Mouse (Mus musculus) olfactory bulb, adult 2 months (tissue): ENCODE data around the gene Dock4. TPM values are rescaled to one million over a fixed set of nuclear protein-coding genes. Genes with fewer than 3 reads are reported as not detected.

Experiments
- H3K27ac ChIP-seq: fragments of 200-500 bp; 2 replicates; pipeline ENCODE4 v1.5.1; 2012; ENCODE audit warnings: low read depth, low read length; ENCODE audit not compliant: insufficient read depth
- H3K4me1 ChIP-seq: fragments of 200-500 bp; 2 replicates; pipeline ENCODE4 v1.6.1; 2012; ENCODE audit warnings: low read length; ENCODE audit not compliant: control insufficient read depth, insufficient read depth
- H3K4me3 ChIP-seq: fragments of 200-500 bp; 2 replicates; pipeline ENCODE4 v1.5.1; 2012; ENCODE audit warnings: mild to moderate bottlenecking, low read depth, low read length, moderate library complexity; ENCODE audit not compliant: insufficient read depth
- CTCF ChIP-seq: fragments of 200-500 bp; IDR thresholded peaks from 2 replicates; pipeline ENCODE4 v1.5.1; 2012; ENCODE audit warnings: low read depth, mild to moderate bottlenecking, low read length, moderate library complexity; ENCODE audit not compliant: insufficient read depth
- POLR2A ChIP-seq: fragments of 200-500 bp; IDR thresholded peaks from 2 replicates; pipeline ENCODE4 v1.6.1; 2012; ENCODE audit warnings: mild to moderate bottlenecking, low read depth, low read length, moderate library complexity; ENCODE audit not compliant: insufficient read depth
- WGBS: fragments of 180-500 bp; shearing (Covaris S2); methylation state at CpG from one replicate; pipeline ENCODE4 v1.1.7; 2018; 5-methylcytosine and 5-hydroxymethylcytosine counted together
- polyA plus RNA-seq: library from polyadenylated mRNA; stranded (reverse); fragments of >200 nt; gene quantifications from 2 replicates; pipeline ENCODE4 v1.2.4, GENCODE M21; 2012; ENCODE audit warnings: low replicate concordance; ENCODE audit not compliant: missing spikeins, insufficient read depth, insufficient read length

Dock4 gene
- polyA plus RNA-seq, 1 experiment: not detected

DNA sequence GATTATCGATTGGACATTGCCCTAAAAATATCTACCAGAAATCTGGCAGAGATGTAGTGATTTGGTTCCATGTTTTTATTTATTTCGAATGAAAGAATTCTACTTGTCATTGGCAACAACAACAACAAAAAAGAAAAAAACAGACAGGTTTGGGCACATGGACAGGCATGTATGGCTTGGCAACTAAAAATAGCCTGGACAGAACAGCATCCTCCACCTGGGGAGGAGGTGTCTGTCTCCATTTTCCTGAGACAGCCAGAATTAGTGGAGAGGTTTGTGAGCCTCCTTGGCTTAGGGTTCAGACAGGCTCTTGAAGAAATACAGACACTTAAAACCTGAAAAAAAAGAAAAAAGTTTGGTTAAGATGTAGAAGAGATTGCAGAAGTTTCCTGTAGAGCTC is 10.8 kb downstream of the Dock4 start:
- WGBS: 90% methylated on average over 2 of the region's 2 CpGs
- TF ChIP-seq CTCF (no peak), POLR2A (no peak)
- no peak overlapping the region for H3K4me3 ChIP-seq
- no peak overlapping the region for H3K27ac ChIP-seq
- peaks cover 3% of the 10 kb centered on the region; the same call in 1 of the 2 replicates for H3K4me1 ChIP-seq

DNA sequence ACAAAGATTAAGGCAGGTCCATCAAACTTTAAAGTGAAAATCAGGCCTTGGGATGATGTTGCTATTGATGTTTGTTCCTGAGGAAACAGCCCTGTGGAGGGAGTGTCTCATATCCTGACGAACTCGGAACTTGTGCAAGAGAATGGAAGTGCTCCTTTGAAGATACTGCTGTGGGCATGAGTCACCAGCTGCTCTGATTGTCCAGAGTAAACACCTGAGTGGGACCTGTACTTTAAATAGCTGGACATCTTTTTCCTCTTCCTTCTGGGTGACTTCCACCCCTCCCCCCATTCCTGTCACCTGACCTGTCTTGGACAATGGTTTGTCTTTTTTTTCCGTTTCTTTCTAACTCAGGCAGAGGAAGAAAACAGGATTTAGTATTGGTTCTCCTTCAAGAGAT is 13.2 kb downstream of the Dock4 start:
- no peak for TF ChIP-seq CTCF
- TF ChIP-seq POLR2A: no peak
- Histone ChIP-seq H3K4me3 (no peak overlapping the region), H3K27ac (no peak overlapping the region), H3K4me1 (peaks cover 6% of the 10 kb centered on the region; the same call in 1 of the 2 replicates)
- 79% methylated on average over 3 of the region's 3 CpGs for WGBS

DNA sequence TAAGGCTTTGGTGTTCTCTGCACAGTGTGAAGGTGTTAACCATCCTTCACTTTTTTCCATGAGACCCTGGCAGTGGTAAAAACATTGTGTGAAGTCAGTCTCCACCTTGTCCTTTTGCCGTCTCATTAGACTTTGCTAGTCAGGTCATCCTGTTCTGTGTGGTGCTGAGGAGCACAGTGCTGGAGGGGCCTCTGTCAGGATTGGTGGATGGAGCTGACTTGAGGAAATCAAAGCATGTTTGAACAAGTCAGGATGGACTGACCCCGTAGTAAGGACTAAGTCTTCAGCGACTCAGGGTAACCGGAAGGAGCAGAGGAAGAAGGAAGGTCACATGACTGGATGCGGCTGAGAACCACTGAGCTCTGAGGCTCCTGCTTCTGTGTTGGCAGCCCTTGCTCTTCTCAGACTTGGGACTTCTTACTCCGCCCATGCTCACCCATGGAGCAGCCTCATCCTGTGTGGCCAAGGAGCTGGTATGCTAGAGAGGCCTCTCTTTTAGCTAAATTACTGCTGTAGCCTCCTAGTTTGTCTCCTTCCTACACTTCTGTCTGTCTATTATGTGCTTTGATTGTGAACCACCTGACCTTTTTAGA is 14.0 kb downstream of the Dock4 start:
- Histone ChIP-seq H3K4me3 (no peak overlapping the region), H3K27ac (no peak overlapping the region), H3K4me1 (peaks cover 9% of the 10 kb centered on the region; the same call in 1 of the 2 replicates)
- WGBS: 77% methylated on average over 6 of the region's 6 CpGs
- TF ChIP-seq CTCF: no peak
- TF ChIP-seq POLR2A: no peak

DNA sequence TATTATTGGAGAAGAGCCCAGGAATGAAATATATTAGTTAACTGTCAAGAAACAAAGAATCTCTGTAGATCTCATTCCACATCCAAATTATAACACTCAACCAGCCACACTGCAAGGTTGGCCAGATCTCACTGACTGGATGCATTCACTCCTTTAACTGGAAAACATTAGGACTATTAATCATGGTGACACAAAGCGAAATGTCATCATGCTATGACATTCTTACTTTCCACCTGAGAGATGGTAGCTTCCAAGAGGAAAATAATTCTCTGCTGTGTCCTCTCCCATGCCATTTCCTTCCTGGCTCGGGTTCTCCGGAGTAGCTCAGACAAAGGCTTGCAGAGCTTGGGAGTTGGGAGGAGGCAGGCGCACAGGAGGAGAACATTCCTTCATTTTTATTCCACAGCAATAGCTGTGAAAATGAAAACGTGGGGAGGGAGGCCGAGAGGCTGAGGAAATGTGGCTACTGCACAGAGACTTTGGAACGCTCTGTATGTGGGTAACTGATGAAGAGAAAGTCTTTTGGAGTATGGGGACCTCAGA is 17.0 kb downstream of the Dock4 start:
- Histone ChIP-seq H3K27ac (no peak overlapping the region), H3K4me3 (no peak overlapping the region), H3K4me1 (peaks cover 9% of the 10 kb centered on the region; the same call in 1 of the 2 replicates)
- TF ChIP-seq POLR2A (no peak), CTCF (no peak)
- 57% methylated on average over 7 of the region's 7 CpGs for whole genome bisulfite sequencing

DNA sequence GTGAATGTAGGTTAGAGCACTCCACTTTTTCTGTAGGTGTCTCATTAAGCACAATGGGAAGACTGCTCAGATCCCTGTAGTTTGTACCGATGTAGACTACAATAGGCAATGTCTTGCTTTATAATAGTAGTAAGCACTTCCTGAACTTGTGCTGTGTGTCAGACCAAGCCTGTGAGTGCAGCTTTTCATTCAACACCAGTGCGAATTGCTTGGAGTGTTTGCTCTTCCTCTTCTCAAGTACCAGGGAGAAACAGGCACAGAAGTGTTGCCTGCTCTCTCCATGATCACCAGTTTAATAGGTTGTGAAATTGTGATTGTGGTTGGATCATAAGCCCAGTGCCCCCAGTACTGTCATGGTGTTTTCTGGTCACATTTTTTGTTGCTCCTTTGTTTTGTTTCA is 18.1 kb downstream of the Dock4 start:
- Histone ChIP-seq H3K4me1 (peaks cover 9% of the 10 kb centered on the region; the same call in 1 of the 2 replicates), H3K27ac (peak overlapping the region; percentile 73; the same call in 1 of the 2 replicates), H3K4me3 (no peak overlapping the region)
- 60% methylated on average over 2 of the region's 2 CpGs for WGBS
- TF ChIP-seq POLR2A (no peak), CTCF (no peak)

DNA sequence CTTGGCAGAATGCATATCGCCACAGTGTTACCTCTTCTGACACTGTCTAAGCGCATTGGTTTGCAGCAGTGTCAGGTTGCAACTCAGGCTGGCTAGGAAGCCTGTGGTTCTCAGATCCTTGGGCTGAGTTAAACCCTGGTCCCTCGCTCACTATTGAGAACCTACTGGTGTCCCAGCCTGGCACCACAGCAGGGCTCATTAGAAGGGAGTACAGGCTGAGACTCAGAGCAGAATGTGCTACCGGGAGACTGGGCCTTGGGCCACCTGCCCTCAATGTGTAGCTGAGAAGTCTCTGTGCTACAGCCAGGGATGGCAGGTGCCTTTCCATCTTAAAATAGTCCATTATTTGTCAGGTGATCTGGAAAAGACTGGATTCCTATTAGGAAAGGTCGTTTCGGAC is 18.5 kb downstream of the Dock4 start:
- H3K4me3 ChIP-seq: no peak overlapping the region
- peaks cover 9% of the 10 kb centered on the region; the same call in 1 of the 2 replicates for H3K4me1 ChIP-seq
- TF ChIP-seq POLR2A: no peak
- no peak for TF ChIP-seq CTCF
- WGBS: 68% methylated on average over 6 of the region's 6 CpGs
- H3K27ac ChIP-seq: peak overlapping the region; percentile 73; the same call in 1 of the 2 replicates

DNA sequence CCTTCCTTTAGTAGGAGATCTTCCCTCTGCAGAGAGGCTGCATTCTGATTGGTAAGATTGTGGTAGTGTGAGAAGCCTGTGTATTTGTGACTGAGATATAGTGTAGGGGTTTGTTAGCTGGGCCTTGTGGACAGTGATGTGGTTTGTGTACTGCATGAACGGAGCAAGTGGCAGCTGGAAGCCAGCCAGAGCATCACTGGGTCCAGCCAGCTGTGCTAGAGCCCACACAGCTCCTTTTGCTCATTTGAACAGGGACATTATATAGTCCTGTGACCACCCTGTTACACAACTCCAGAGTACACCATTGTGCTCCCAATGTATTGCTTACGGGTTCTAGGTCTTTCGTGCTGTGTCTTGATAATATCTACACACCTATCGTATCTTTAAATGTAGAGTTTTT is 22.5 kb downstream of the Dock4 start:
- H3K27ac ChIP-seq: no peak overlapping the region
- 85% methylated on average over 4 of the region's 4 CpGs for WGBS
- H3K4me1 ChIP-seq: peaks cover 4% of the 10 kb centered on the region
- TF ChIP-seq POLR2A (no peak), CTCF (no peak)
- no peak overlapping the region for H3K4me3 ChIP-seq

DNA sequence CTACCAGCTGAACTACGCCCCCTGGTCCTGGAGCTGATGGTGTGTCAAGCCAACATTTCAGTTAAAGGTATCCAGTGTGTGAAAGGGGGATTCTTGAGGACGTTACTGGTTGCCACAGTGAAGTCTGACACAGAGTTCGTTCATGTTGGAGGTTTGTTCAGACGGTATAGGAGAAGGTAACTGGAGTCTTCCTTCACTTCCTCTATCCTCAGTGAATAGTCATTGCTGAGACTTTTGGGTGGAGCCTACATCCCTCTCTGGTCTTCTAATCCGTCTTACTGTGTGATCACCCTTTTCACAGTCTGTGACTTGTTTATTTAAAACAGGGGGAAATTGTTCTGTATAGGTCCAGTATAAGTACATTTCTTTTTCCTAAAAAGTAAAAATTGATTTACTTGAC is 23.3 kb downstream of the Dock4 start:
- Histone ChIP-seq H3K4me1 (peaks cover 8% of the 10 kb centered on the region), H3K27ac (no peak overlapping the region), H3K4me3 (no peak overlapping the region)
- no peak for TF ChIP-seq CTCF
- no peak for TF ChIP-seq POLR2A
- 86% methylated on average over 5 of the region's 5 CpGs for WGBS

DNA sequence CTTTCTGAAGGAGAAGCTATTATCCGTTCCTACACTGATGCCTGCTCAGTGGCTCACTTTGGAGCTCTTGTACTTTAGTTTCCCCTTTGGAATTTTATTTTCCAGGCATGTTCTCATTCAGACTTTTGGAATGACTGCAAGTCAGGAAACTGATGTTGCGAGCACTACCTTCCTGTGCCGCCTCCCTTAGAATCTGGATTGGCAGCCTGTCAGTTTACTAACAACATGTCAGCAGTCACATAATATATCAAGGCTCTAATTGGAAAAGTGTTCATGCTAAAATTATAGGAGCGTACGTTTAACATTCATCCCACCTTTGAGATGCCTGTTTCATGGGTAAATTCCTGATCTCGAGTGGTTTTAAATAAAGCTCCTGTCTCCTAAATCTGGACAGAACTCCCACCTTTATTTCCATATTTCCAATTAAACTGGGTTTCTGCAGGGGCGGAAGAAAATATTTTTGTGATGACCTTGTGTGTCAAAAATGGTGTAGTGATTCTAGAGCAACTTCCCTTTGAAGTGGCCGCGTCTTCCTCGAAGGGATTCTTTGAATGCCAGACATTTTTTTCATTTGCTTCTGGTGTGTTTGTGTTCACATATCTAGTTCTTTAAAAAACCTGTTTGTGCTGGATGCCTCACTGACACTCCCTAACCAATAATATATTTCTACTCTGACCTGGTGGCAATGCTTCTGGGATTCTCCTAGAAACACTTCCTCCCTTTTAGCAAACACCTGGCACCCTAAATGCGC is 26.1 kb downstream of the Dock4 start:
- peaks cover 8% of the 10 kb centered on the region for H3K4me1 ChIP-seq
- H3K27ac ChIP-seq: no peak overlapping the region
- TF ChIP-seq CTCF (no peak), POLR2A (no peak)
- no peak overlapping the region for H3K4me3 ChIP-seq
- WGBS: 77% methylated on average over 11 of the region's 11 CpGs
